Mouse (Mus musculus): ENCODE data around the gene Tmem201. TPM values are rescaled to one million over a fixed set of nuclear protein-coding genes. Genes with fewer than 3 reads are reported as not detected.

Gene Tmem201
- 24.3 TPM for total RNA-seq (2023)

GRCm38 (mm10) chr4:149737383-149738324 lies at the start of gene Tmem201:
Gene Tmem201, minus strand, starts transcription at chr4:149738044.

GRCm38 (mm10) chr4:149774094-149774470 lies 36.2 kb upstream of the Tmem201 start, which contains the start of gene Slc25a33:
Gene Slc25a33, minus strand, starts transcription at chr4:149774277.

GRCm38 (mm10) chr4:149702210-149702979 lies 35.4 kb downstream of the Tmem201 start, which contains the start of gene Pik3cd:
Gene Pik3cd, minus strand, starts transcription at chr4:149702571.

Other genes with a start within 250 kb of the Tmem201 start
- gene Ctnnbip1, start 219.8 kb downstream of the Tmem201 start, total RNA-seq (2023) = 0.41 TPM
- 6.2 TPM for gene Clstn1, start 151.6 kb downstream of the Tmem201 start, total RNA-seq (2023)
- gene Pik3cd, start 35.5 kb downstream of the Tmem201 start, total RNA-seq (2023) = 515 TPM
- 3.5 TPM for gene Slc25a33, start 36.2 kb upstream of the Tmem201 start, total RNA-seq (2023)
- gene Spsb1, start 217.0 kb upstream of the Tmem201 start, total RNA-seq (2023) = 46.9 TPM